Mouse (Mus musculus) liver, embryonic 14.5 days (tissue): ENCODE results near the gene Fam83e. TPM values are rescaled to one million over a fixed set of nuclear protein-coding genes. Genes with fewer than 3 reads are reported as not detected.

Source experiments
- ATAC-seq: fragments of 200-750 bp; cut with Nextera tagmentation; 2 replicates; pipeline ENCODE4 v1.8.0; 2017; ENCODE audit warnings: moderate number of reproducible peaks, mild to moderate bottlenecking, moderate library complexity; ENCODE audit not compliant: insufficient read depth
- DNase-seq, 3 experiments: peaks; one replicate each; pipeline ENCODE4 v3.0.0-alpha.2; 2012 to 2013; ENCODE audit warnings: low read depth in 3 of 3, low spot score in 3 of 3
- H3K27ac ChIP-seq: fragments of 300-500 bp; sonication (generic); 2 replicates; pipeline ENCODE4 v1.5.1; 2014; ENCODE audit warnings: moderate library complexity, mild to moderate bottlenecking, control low read depth, inconsistent platforms
- H3K27me3 ChIP-seq: fragments of 300-500 bp; sonication (generic); 2 replicates; pipeline ENCODE4 v1.6.1; 2014; ENCODE audit warnings: mild to moderate bottlenecking, low read length, moderate library complexity; ENCODE audit not compliant: control insufficient read depth, insufficient read depth
- H3K36me3 ChIP-seq: fragments of 300-500 bp; sonication (generic); replicated peaks from 2 replicates; pipeline ENCODE4 v1.6.1; 2014; ENCODE audit warnings: low read depth; ENCODE audit not compliant: control insufficient read depth, insufficient read depth
- H3K4me1 ChIP-seq, 2 experiments: fragments of 200-500 bp in 1 of 2; fragments of 300-500 bp in 1 of 2; sonication (generic) in 1 of 2; replicated peaks; 2 replicates each; pipeline ENCODE4 v1.6.1; 2012 to 2014; ENCODE audit warnings: antibody characterized with exemption in 1 of 2, inconsistent platforms in 1 of 2, low read length in 1 of 2; ENCODE audit not compliant: control insufficient read depth in 2 of 2, insufficient read depth in 2 of 2
- H3K4me2 ChIP-seq: fragments of 300-500 bp; sonication (generic); 2 replicates; pipeline ENCODE4 v1.6.1; 2014; ENCODE audit warnings: low read depth, mild to moderate bottlenecking, control low read depth, moderate library complexity
- H3K4me3 ChIP-seq, 2 experiments: fragments of 200-500 bp in 1 of 2; fragments of 300-500 bp in 1 of 2; sonication (generic) in 1 of 2; 2 replicates each; pipeline ENCODE4 v1.5.1; 2012 to 2014; ENCODE audit warnings: low read depth in 2 of 2, low read length in 2 of 2, mild to moderate bottlenecking in 2 of 2, control low read depth in 1 of 2, inconsistent platforms in 1 of 2, moderate library complexity in 1 of 2; ENCODE audit not compliant: insufficient read depth in 1 of 2
- H3K9ac ChIP-seq: fragments of 300-500 bp; sonication (generic); replicated peaks from 2 replicates; pipeline ENCODE4 v1.6.1; 2014; ENCODE audit warnings: mild to moderate bottlenecking, control low read depth, moderate library complexity
- H3K9me3 ChIP-seq: fragments of 300-500 bp; sonication (generic); 2 replicates; pipeline ENCODE4 v1.6.1; 2016; ENCODE audit warnings: low read length, mixed read lengths; ENCODE audit not compliant: control insufficient read depth
- CTCF ChIP-seq: IDR thresholded peaks from 2 replicates; pipeline ENCODE4 v1.5.1; 2016; ENCODE audit warnings: antibody characterized with exemption, low read depth, control low read depth
- EP300 ChIP-seq: IDR thresholded peaks from 2 replicates; pipeline ENCODE4 v1.6.1; 2016; ENCODE audit warnings: antibody characterized with exemption, low read depth
- WGBS: fragments of 180-500 bp; shearing (Covaris S2); extraction: QIAGEN DNeasy Blood & Tissue Kit; methylation state at CpG from one replicate; pipeline ENCODE4 v1.1.7; 2014; ENCODE audit not compliant: insufficient replicate concordance; 5-methylcytosine and 5-hydroxymethylcytosine counted together
- polyA plus RNA-seq, 2 experiments: library from polyadenylated mRNA; depleted of rRNA in 1 of 2; stranded (reverse) in 1 of 2; unstranded in 1 of 2; fragments of >200 nt; fragmentation: Nextera tagmentation in 1 of 2; extraction: Ambion mirVana in 1 of 2; gene quantifications; 2 replicates each; pipeline versions ENCODE4 v1.2.1 to v1.2.3; 2012 to 2014

The Fam83e gene
- polyA plus RNA-seq, 2 experiments: 0.14 to 0.31 TPM

DNA sequence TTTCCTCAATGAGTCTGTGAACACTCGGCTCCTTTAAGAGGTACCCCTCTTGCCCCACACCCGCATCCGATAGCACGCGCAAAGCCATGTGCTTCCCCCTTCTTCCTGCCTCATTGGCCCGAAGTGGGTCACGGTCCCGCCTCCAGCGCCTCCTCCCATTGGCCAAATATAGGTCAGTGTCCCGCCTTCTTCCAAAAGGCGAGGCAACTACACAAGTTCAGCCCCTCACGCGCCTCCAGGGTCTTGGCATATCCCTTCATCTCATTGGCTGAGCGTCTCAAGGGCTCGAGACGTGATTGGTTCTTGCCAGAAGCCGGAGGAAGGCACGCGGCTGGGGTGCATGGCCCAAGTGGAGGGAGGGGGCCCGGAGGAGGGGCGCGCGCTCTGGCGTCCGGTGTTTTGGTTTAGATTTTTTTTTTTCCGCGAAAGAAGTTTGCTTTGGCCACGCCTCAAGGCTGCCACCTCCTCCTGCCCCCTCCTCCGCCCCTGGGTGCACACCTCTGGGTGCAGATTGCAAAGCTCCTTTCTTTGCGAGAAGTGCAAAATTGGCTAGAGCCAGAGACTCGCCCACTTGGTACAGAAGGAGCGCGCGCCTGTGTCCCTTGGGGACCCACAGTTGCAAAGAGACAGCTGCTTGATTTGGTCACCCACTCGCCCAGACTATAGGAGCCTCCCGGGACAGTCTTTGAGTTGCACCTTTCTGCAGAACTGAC is 16.1 kb upstream of the Fam83e start, which contains the start of gene Dbp:
Gene Dbp (plus strand): TSS at position 359 of the 713 bp plus-strand sequence.
- Histone ChIP-seq H3K27me3 (peaks cover 16% of the 10 kb centered on the region), H3K9me3 (no peaks in the 10 kb centered on the region), H3K27ac (peak within 1 kb of the TSS; percentile 9; the same call in 1 of the 2 replicates), H3K4me2 (peak within 1 kb of the TSS; percentile 78), H3K36me3 (no peaks in the 10 kb centered on the region), H3K4me1 (peaks cover 29 to 32% of the 10 kb centered on the region in 2 experiments), H3K9ac (peak within 1 kb of the TSS; percentile 41), H3K4me3 (peak within 1 kb of the TSS; percentile 48 to 63)
- ATAC-seq: peak; percentile 82
- peak; percentile 93 to 94 (median 94) for DNase-seq
- WGBS: under 1% methylated on average over 36 of the region's 36 CpGs
- TF ChIP-seq EP300 (0 out of 2 replicates have a peak, but pooled peaks have one; percentile 6), CTCF (no peak)

DNA sequence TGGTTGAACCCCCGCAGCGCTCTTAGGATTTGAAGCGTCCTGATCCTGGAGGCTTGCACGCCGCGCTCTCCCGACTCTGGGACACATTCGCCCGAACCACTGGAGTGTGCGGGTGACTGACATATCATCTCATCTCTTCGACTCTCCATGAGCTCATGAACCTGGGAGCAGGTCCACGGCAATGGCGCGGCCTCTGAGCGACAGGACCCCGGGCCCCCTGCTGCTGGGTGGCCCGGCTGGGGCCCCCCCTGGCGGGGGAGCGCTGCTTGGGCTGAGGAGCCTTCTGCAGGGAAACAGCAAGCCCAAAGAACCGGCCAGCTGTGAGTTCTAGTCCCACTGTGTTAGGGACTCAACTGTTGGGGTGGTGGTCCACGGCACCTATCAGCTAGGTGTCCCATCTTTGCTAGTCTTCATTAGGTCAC is 15.6 kb upstream of the Fam83e start:
- no peak overlapping the region for H3K27ac ChIP-seq
- TF ChIP-seq CTCF (no peak), EP300 (no peak)
- DNase-seq: no peak

GRCm38 (mm10) chr7:45705873-45706281 is 15.1 kb upstream of the Fam83e start:
- WGBS: 0% methylated on average over 7 of the region's 7 CpGs
- no peak overlapping the region for H3K27ac ChIP-seq
- peaks cover 29 to 32% of the 10 kb centered on the region in 2 experiments for H3K4me1 ChIP-seq
- no peak for DNase-seq
- H3K9me3 ChIP-seq: no peaks in the 10 kb centered on the region
- H3K36me3 ChIP-seq: peaks cover 4% of the 10 kb centered on the region
- peaks cover 6% of the 10 kb centered on the region for H3K27me3 ChIP-seq
- no peak for ATAC-seq
- peak overlapping the region; percentile 78 for H3K4me2 ChIP-seq
- no peak overlapping the region; the same call in 1 of the 2 replicates for H3K9ac ChIP-seq
- no peak for TF ChIP-seq CTCF
- TF ChIP-seq EP300: no peak
- H3K4me3 ChIP-seq: peak overlapping the region; percentile 46 to 63; a peak in 3 of 4 replicates

More for the DNA sequence above, 15.6 kb upstream of the Fam83e start:
- Histone ChIP-seq H3K4me3 (peak overlapping the region; percentile 43 to 46), H3K9me3 (no peaks in the 10 kb centered on the region), H3K27me3 (peaks cover 10% of the 10 kb centered on the region), H3K4me1 (peaks cover 29 to 32% of the 10 kb centered on the region in 2 experiments), H3K9ac (no peak overlapping the region), H3K36me3 (peaks cover under 1% of the 10 kb centered on the region; the same call in 1 of the 2 replicates), H3K4me2 (peak overlapping the region; percentile 78)
- ATAC-seq: no peak
- WGBS: under 1% methylated on average over 21 of the region's 21 CpGs

DNA sequence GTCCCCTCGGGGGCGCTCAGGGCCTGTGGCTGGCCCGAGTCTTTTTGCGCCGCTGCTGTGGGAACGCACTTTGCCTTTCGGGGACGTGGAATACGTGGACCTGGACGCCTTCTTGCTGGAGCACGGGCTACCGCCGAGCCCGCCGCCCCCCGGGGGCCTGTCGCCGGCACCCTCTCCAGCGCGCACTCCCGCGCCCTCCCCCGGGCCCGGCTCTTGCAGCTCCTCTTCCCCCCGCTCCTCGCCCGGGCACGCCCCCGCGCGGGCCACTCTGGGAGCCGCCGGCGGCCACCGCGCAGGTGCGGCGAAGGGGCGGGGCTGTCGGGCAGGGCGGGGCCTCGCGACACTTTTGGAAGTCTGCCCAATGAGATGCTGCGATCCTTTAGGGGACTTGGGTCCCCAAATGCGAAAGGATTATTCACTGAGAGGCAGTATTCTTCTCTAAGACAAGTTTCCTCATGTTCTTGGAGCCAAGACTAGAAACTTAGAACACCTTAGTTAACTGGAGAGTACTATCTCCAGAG is 14.2 kb upstream of the Fam83e start:
- 1% methylated on average over 44 of the region's 45 CpGs for WGBS
- peaks cover 7% of the 10 kb centered on the region for H3K36me3 ChIP-seq
- peak overlapping the region; percentile 78 for H3K4me2 ChIP-seq
- no peaks in the 10 kb centered on the region; the same call in 1 of the 2 replicates for H3K27me3 ChIP-seq
- peak overlapping the region; percentile 56 for H3K9ac ChIP-seq
- peak; percentile 61 to 71 (median 64) for DNase-seq
- ATAC-seq: peak; percentile 21; the same call in 1 of the 2 replicates
- peaks cover 29 to 32% of the 10 kb centered on the region in 2 experiments for H3K4me1 ChIP-seq
- no peaks in the 10 kb centered on the region for H3K9me3 ChIP-seq
- H3K4me3 ChIP-seq: peak overlapping the region; percentile 52 to 63
- no peak for TF ChIP-seq CTCF
- TF ChIP-seq EP300: no peak
- no peak overlapping the region; the same call in 1 of the 2 replicates for H3K27ac ChIP-seq

- WGBS: under 1% methylated on average over 27 of the region's 27 CpGs
- peak overlapping the region; percentile 34 to 63 for H3K4me3 ChIP-seq
- DNase-seq (peak; percentile 72 to 76 (median 74)), ATAC-seq (0 out of 2 replicates have a peak, but pooled peaks have one; percentile 7)
- H3K36me3 ChIP-seq: peaks cover 7% of the 10 kb centered on the region
- no peaks in the 10 kb centered on the region for H3K9me3 ChIP-seq
- H3K4me2 ChIP-seq: peak overlapping the region; percentile 78
- H3K9ac ChIP-seq: no peak overlapping the region; the same call in 1 of the 2 replicates
- H3K27me3 ChIP-seq: no peaks in the 10 kb centered on the region
- peaks cover 29 to 32% of the 10 kb centered on the region in 2 experiments for H3K4me1 ChIP-seq
- H3K27ac ChIP-seq: no peak overlapping the region; the same call in 1 of the 2 replicates
- no peak for TF ChIP-seq CTCF
- TF ChIP-seq EP300: no peak
Measured at GRCm38 (mm10) chr7:45707375-45707967, 13.5 kb upstream of the Fam83e start.
